Mouse (Mus musculus) thymus, adult 2 months (tissue): Measurements from ENCODE around the gene Cap2.

Experiments used
- CTCF ChIP-seq: fragments of 200-500 bp; IDR thresholded peaks from 2 replicates; pipeline ENCODE4 v1.5.1; 2012; ENCODE audit warnings: mild to moderate bottlenecking, control low read depth, low read length, moderate library complexity, borderline replicate concordance; ENCODE audit not compliant: control insufficient read depth, poor library complexity, insufficient read depth; ENCODE audit errors: extremely low read depth
- POLR2A ChIP-seq: fragments of 200-500 bp; IDR thresholded peaks from 2 replicates; pipeline ENCODE4 v1.6.1; 2012; ENCODE audit warnings: mild to moderate bottlenecking, low read length, control low read depth, moderate library complexity; ENCODE audit not compliant: control insufficient read depth, poor library complexity, insufficient read depth; ENCODE audit errors: extremely low read depth

- TF ChIP-seq POLR2A = no peak
- no peak for TF ChIP-seq CTCF
Measured at GRCm38 (mm10) chr13:46683370-46683769, 181.7 kb downstream of the Cap2 start.
